Mouse (Mus musculus): ENCODE results near the gene Asxl2. TPM values are rescaled to one million over a fixed set of nuclear protein-coding genes. Genes with fewer than 3 reads are reported as not detected.
"Not testable (repeated sequence)": the region's sequence is repeated elsewhere in the genome, so short reads cannot be mapped to it uniquely, and the experiment has no call there.

The Asxl2 gene
- 10 to 100 TPM; 15.8 to 19.9 (median 18.4) TPM for total RNA-seq (2022)

GRCm38 (mm10) chr12:3426530-3427034 lies at the start of gene Asxl2:
Asxl2 (plus strand) TSS chr12:3426857.
- DNase-seq (ENCODE audit: low spot score in 2 of 2) = peak; percentile 99 to 100

GRCm38 (mm10) chr12:3377190-3377589 lies 49.5 kb upstream of the Asxl2 start:
- DNase-seq (ENCODE audit: low spot score in 2 of 2) = no peak

- DNase-seq (ENCODE audit: low spot score in 2 of 2) = no peak
These were observed 48.9 kb upstream of the Asxl2 start for GRCm38 (mm10) chr12:3377755-3378154.

- no peak for DNase-seq (ENCODE audit: low spot score in 2 of 2)
These were observed 41.8 kb upstream of the Asxl2 start for GRCm38 (mm10) chr12:3384860-3385259.

GRCm38 (mm10) chr12:3385271-3385670 lies 41.4 kb upstream of the Asxl2 start:
- DNase-seq (ENCODE audit: low spot score in 2 of 2) = no peak

GRCm38 (mm10) chr12:3385940-3386339 lies 40.7 kb upstream of the Asxl2 start:
- DNase-seq (ENCODE audit: low spot score in 2 of 2) = no peak

GRCm38 (mm10) chr12:3387891-3388290 lies 38.8 kb upstream of the Asxl2 start:
- DNase-seq (ENCODE audit: low spot score in 2 of 2) = no peak

GRCm38 (mm10) chr12:3389394-3389793 lies 37.3 kb upstream of the Asxl2 start:
- no peak for DNase-seq (ENCODE audit: low spot score in 2 of 2)

GRCm38 (mm10) chr12:3390071-3390470 lies 36.6 kb upstream of the Asxl2 start:
- no peak for DNase-seq (ENCODE audit: low spot score in 2 of 2)

GRCm38 (mm10) chr12:3390577-3391262 lies 35.9 kb upstream of the Asxl2 start:
- peak; percentile 39 to 58 for DNase-seq (ENCODE audit: low spot score in 2 of 2)

GRCm38 (mm10) chr12:3391276-3391675 lies 35.4 kb upstream of the Asxl2 start:
- no peak for DNase-seq (ENCODE audit: low spot score in 2 of 2)

- no peak for DNase-seq (ENCODE audit: low spot score in 2 of 2)
These were observed 33.5 kb upstream of the Asxl2 start for GRCm38 (mm10) chr12:3393140-3393539.

GRCm38 (mm10) chr12:3396931-3397330 lies 29.7 kb upstream of the Asxl2 start:
- DNase-seq (ENCODE audit: low spot score in 2 of 2) = peak; percentile 32 to 40

GRCm38 (mm10) chr12:3405662-3406061 lies 21.0 kb upstream of the Asxl2 start:
- DNase-seq (ENCODE audit: low spot score in 2 of 2) = not testable (repeated sequence)

GRCm38 (mm10) chr12:3406585-3406984 lies 20.1 kb upstream of the Asxl2 start:
- DNase-seq (ENCODE audit: low spot score in 2 of 2) = no peak

GRCm38 (mm10) chr12:3414956-3415355 lies 11.7 kb upstream of the Asxl2 start:
- DNase-seq (ENCODE audit: low spot score in 2 of 2) = no peak

- DNase-seq (ENCODE audit: low spot score in 2 of 2) = no peak
These were observed 7.9 kb upstream of the Asxl2 start for GRCm38 (mm10) chr12:3418761-3419160.

- DNase-seq (ENCODE audit: low spot score in 2 of 2) = no peak
These were observed 6.1 kb upstream of the Asxl2 start for GRCm38 (mm10) chr12:3420519-3420918.

GRCm38 (mm10) chr12:3422786-3423185 lies 3.9 kb upstream of the Asxl2 start:
- DNase-seq (ENCODE audit: low spot score in 2 of 2) = no peak

GRCm38 (mm10) chr12:3424179-3424578 lies 2.5 kb upstream of the Asxl2 start:
- DNase-seq (ENCODE audit: low spot score in 2 of 2) = no peak

- DNase-seq (ENCODE audit: low spot score in 2 of 2) = no peak
These were observed 999 bp upstream of the Asxl2 start for GRCm38 (mm10) chr12:3425375-3426341.

Data from gastrocnemius, adult 8-10 months (tissue).